Mouse (Mus musculus) left cerebral cortex, adult 2 months (tissue): ENCODE measurements around the gene Pml. TPM values are rescaled to one million over a fixed set of nuclear protein-coding genes. Genes with fewer than 3 reads are reported as not detected.

Experiments
- DNase-seq, 2 experiments: peaks; one replicate each; pipeline ENCODE4 v3.0.0; 2021 to 2022; ENCODE audit warnings: low spot score in 2 of 2, mixed read lengths in 1 of 2; ENCODE audit errors: extremely low spot score in 1 of 2
- H3K27ac ChIP-seq: fragments of 200-600 bp; 2 replicates; pipeline ENCODE4 v1.8.1; 2022
- H3K4me3 ChIP-seq: fragments of 200-600 bp; 2 replicates; pipeline ENCODE4 v1.8.1; 2022
- CTCF ChIP-seq: fragments of 200-600 bp; IDR thresholded peaks from 2 replicates; pipeline ENCODE4 v1.8.1; 2022; ENCODE audit warnings: antibody characterized with exemption, mild to moderate bottlenecking, moderate library complexity
- intact Hi-C: fragments of 180-260 bp; cut with DNase I; formaldehyde crosslinking; loops from one replicate; pipeline ENCODE4 v1.15.1; 2025
- total RNA-seq, 2 experiments: library from RNA; stranded (reverse); gene quantifications; 2 replicates each; pipeline ENCODE4 v1.2.3; 2021

Gene Pml
- total RNA-seq, 2 experiments from 2014 or later, result 14.1 to 19.3 TPM

DNA sequence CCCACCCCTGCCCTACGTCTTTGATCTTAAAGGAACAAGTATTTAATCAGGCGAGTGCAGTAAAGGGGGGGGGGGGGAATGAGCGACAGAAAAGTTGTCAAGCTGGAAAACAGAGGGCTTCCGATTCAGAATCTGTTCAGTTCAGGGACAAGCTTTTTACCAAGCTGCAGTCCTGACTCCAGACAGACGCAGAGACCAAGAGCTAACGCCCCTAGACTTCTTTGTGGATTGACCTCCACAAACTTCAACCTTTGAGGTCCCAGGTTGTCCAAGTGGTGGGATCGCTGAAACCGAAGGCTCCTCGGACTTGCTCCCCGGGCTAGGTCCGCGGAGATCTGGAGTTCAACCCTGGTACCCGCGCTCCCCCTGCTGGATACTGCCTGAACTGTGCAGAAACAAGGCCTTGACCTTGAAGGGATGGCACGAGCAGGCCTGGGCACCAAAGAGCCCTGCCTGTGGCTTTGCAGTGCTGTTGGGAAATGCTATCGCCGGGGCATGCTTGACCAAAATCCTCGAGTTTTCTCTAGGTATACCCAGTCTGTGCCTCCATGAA lies 45.1 kb downstream of the Pml start:
- intact Hi-C loops, result loop anchor here (1.0 to 10.0 kb wide), 3 partner anchors 151 to 270 kb away; no protein-coding TSS in a partner anchor
- Histone ChIP-seq H3K4me3 (peak overlapping the region; percentile 40; the same call in 1 of the 2 replicates), H3K27ac (peak overlapping the region; percentile 44; the same call in 1 of the 2 replicates)
- DNase-seq, result peak; percentile 84 to 92
- peak; percentile 92 for TF ChIP-seq CTCF

DNA sequence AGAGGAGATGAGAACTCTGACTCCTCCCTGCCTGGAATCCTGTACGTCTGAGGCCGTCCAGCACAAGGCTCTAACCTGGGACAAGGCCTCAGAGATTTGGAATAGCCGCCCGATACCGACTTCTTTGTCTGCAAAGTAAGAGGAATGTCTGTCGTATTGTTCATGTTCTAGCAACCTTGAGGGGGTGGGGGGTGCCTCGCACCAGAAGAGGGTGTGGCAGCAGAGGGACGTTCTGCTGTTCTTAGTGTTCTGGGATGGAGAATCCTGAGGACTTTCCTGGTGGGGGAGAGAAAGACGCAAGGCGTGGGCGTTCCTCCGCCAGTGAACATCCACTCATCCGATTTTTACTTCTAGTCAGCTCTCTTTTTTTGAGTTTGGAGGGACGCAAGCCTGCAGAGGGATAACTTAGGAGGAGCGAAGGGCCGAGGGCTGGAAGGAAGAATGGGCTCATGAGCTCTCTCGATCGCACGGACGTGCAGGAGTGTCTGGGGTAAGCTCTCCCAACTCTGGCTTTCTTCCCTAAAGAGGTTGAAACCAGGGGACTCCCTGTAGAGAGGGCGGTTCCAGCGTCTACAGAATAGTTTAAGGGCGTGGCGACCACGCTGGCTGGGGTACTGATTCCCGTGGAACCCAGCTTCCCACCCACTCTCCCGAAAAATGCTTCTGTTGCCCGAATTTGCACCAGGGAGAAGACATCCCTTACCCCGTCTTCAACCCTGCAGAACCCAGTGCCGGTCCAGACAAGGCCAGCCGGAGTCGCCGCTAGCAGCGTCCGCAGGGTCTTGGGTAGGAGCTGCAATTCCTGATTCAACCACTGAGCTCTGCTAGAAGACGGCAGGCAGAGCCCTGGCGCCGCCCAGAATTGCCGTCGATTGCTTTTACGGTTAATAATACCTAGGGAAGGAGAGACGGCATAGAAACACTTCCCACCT lies 45.8 kb downstream of the Pml start, which contains the start of the genes Islr and Islr2:
Gene Islr, minus strand, starts transcription at position 791 of the 932 bp plus-strand sequence.
Gene Islr2, minus strand, starts transcription at position 804 of the 932 bp plus-strand sequence.
- Histone ChIP-seq H3K27ac (peak within 1 kb of the TSS; percentile 74), H3K4me3 (peak within 1 kb of the TSS; percentile 40)
- peak; percentile 38 to 57 for DNase-seq
- peak; percentile 56 for TF ChIP-seq CTCF
- intact Hi-C loops, result loop anchor here (1.0 to 10.0 kb wide), 3 partner anchors 150 to 269 kb away; no protein-coding TSS in a partner anchor

DNA sequence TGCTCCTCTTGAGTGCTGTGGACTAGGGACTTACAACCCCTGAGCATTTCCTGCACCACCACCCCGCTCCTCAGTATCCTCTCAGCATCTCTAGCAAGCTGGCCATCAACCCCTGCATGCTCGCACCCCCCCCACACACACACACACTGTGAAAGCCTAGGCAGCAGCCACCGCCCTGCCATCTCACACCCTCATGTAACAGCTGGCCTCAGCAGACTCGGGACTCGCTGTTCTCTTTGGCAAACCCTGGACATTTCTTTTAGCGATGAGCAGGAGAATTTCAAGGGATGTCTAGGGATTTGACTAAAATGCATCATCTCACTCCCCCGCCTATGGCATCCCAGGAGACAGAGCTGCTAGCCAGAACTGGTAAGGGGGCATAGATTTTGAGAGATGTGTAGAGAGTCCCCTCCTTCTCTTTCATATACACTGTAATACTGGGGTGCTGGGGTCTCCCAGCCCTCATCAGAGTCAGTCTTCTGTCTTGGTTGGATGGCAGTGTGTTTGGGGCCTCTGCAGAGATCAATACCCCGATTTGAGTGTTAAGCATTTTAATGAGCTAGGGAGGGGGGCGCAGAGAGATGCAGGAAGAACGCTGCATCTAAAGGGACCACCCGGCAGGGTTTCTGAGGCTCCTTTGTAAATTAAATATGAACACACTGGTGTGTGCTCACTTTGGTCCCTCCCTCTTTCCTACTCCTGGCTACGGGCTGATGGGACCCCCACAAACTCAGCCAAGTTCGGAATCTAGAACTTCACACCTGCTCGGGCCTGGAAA lies 46.7 kb downstream of the Pml start:
- intact Hi-C loops, result loop anchor here (1.0 to 10.0 kb wide), 3 partner anchors 28 to 268 kb away; no protein-coding TSS in a partner anchor
- TF ChIP-seq CTCF, result no peak
- peak overlapping the region; percentile 44 for H3K4me3 ChIP-seq
- peak in 1 of 2 experiments; percentile 54 for DNase-seq
- peak overlapping the region; percentile 88 for H3K27ac ChIP-seq

- DNase-seq, result peak in 1 of 2 experiments; percentile 40
- Histone ChIP-seq H3K27ac (peak overlapping the region; percentile 88), H3K4me3 (peak overlapping the region; percentile 44)
- intact Hi-C loops, result loop anchor here (1.0 to 10.0 kb wide), 4 partner anchors 27 to 267 kb away; no protein-coding TSS in a partner anchor
- TF ChIP-seq CTCF, result no peak
Measured at GRCm38 (mm10) chr9:58201861-58202549, 47.6 kb downstream of the Pml start.

- peak overlapping the region; percentile 83 for H3K27ac ChIP-seq
- peak overlapping the region; percentile 44 for H3K4me3 ChIP-seq
- peak in 1 of 2 experiments; percentile 60 for DNase-seq
- intact Hi-C loops, result loop anchor here (2.0 to 10.0 kb wide), 2 partner anchors 90 to 266 kb away; no protein-coding TSS in a partner anchor
- no peak for TF ChIP-seq CTCF
Measured at GRCm38 (mm10) chr9:58201091-58201842, 48.3 kb downstream of the Pml start.

DNA sequence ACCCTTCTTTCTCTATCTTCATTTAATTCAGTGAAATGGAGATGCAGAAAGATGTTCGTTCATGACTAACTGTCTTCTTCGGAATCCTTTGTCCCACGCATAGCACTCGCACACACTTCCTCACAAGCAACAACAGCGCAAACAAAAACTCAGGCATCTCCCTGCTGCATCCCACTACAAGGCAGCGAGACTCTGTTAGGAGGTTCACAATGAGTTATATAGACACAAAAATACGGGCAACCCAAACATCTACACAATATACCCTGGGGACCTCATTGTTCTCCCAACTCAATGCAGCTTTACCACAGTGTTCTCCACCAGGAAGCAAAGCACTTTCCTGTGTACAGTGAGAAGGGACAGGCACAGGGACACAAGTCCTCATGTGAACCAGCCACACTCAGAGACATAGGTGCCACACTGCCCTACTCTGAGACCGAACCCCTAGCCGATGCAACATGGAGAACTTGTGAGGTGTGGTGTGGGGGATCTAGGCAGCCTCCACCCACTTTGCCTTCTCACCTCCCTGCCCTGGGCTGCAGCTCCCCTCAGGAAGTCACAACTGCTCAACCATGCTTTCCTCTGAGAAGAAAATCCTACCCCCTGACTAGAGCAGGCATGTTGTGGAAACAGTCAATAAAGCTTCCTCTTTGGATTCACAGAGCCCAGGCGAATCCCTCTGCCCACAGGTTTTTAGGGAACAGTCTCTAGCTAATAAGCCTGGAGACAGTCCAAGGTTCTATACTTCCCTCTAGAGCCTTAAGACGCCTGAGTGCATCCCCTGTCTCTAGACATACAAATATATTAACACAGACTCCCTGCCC lies 49.1 kb downstream of the Pml start:
- intact Hi-C loops, result loop anchor here (2.0 to 10.0 kb wide), 2 partner anchors 90 to 266 kb away; no protein-coding TSS in a partner anchor
- TF ChIP-seq CTCF, result no peak
- no peak for DNase-seq
- peak overlapping the region; percentile 44 for H3K4me3 ChIP-seq
- H3K27ac ChIP-seq, result peak overlapping the region; percentile 83

- H3K27ac ChIP-seq, result peak overlapping the region; percentile 80
- DNase-seq, result no peak
Measured at GRCm38 (mm10) chr9:58199381-58200269, 50.0 kb downstream of the Pml start.

DNA sequence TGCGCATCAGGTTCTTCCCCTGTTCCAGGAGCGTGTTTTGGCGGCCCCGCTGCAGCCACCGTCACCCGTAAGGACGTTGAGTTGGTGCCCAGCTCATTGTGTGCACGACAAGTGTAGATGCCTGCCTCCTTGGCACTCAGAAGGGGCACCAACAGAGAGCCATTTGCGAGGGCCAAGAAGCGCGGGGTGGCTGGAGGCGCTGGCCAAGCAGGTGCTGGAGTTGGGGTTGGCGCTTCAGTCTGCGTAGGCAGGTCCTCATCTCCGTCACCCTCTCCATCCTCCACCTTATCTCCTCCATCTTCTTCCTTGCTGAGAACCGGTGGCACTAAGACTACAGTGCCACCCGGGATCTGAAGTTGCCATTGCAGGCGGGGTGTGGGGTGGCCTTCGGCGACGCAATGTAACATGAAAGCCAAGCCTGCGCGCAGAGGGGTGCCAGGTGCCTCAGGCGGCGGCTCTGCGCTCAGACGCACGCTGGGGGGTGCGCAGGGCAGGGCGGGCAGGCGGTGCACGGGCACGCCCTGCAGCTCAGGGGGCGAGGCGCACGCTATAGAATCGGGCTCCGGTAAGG lies 50.7 kb downstream of the Pml start:
- H3K27ac ChIP-seq, result peak overlapping the region; percentile 80
- intact Hi-C loops, result loop anchor here (1.0 kb wide), 1 partner anchor 132 kb away; no protein-coding TSS in a partner anchor
- H3K4me3 ChIP-seq, result peak overlapping the region; percentile 44
- TF ChIP-seq CTCF, result no peak; the same call in 1 of the 2 replicates
- DNase-seq, result peak; percentile 49 to 53

More at GRCm38 (mm10) chr9:58199381-58200269, 50.0 kb downstream of the Pml start:
- no peak for TF ChIP-seq CTCF
- peak overlapping the region; percentile 44 for H3K4me3 ChIP-seq
- intact Hi-C loops, result loop anchor here (1.0 to 10.0 kb wide), 3 partner anchors 89 to 265 kb away; no protein-coding TSS in a partner anchor
